Mouse (Mus musculus): ENCODE results near the gene Armc9. TPM values are rescaled to one million over a fixed set of nuclear protein-coding genes. Genes with fewer than 3 reads are reported as not detected.
A peak's percentile ranks its signal among the peaks of the same experiment; 100 is the strongest.

Armc9 gene
- polyA plus RNA-seq, 1 experiment, result 34.2 TPM

- Histone ChIP-seq H3K27ac (ENCODE audit: insufficient read depth, low read length) (no peak overlapping the region), H3K4me1 (ENCODE audit: control insufficient read depth, insufficient read depth, low read length) (no peaks in the 10 kb centered on the region), H3K4me3 (ENCODE audit: insufficient read depth, low read length) (no peak overlapping the region)
- TF ChIP-seq CTCF (IDR thresholded peaks at IDR 0.05; ENCODE audit: extremely low read depth, insufficient read depth, low read length), result no peak
- TF ChIP-seq POLR2A (IDR thresholded peaks at IDR 0.05; ENCODE audit: extremely low read depth, insufficient read depth, low read length), result no peak
Observed at GRCm38 (mm10) chr1:86311467-86312005, 157.0 kb downstream of the Armc9 start.

- H3K4me1 ChIP-seq (ENCODE audit: control insufficient read depth, insufficient read depth, low read length), result no peaks in the 10 kb centered on the region
- no peak for TF ChIP-seq CTCF (IDR thresholded peaks at IDR 0.05; ENCODE audit: extremely low read depth, insufficient read depth, low read length)
- no peak overlapping the region for H3K27ac ChIP-seq (ENCODE audit: insufficient read depth, low read length)
- no peak overlapping the region for H3K4me3 ChIP-seq (ENCODE audit: insufficient read depth, low read length)
Observed at GRCm38 (mm10) chr1:86312269-86312668, 157.7 kb downstream of the Armc9 start.

- no peak for TF ChIP-seq CTCF (IDR thresholded peaks at IDR 0.05; ENCODE audit: extremely low read depth, insufficient read depth, low read length)
- no peak for TF ChIP-seq POLR2A (IDR thresholded peaks at IDR 0.05; ENCODE audit: extremely low read depth, insufficient read depth, low read length)
- no peaks in the 10 kb centered on the region for H3K4me1 ChIP-seq (ENCODE audit: control insufficient read depth, insufficient read depth, low read length)
- H3K27ac ChIP-seq (ENCODE audit: insufficient read depth, low read length), result no peak overlapping the region
- no peak overlapping the region for H3K4me3 ChIP-seq (ENCODE audit: insufficient read depth, low read length)
Observed at GRCm38 (mm10) chr1:86313096-86313771, 158.7 kb downstream of the Armc9 start.

- Histone ChIP-seq H3K4me1 (ENCODE audit: control insufficient read depth, insufficient read depth, low read length) (no peaks in the 10 kb centered on the region), H3K4me3 (ENCODE audit: insufficient read depth, low read length) (no peak overlapping the region), H3K27ac (ENCODE audit: insufficient read depth, low read length) (no peak overlapping the region)
- TF ChIP-seq CTCF (IDR thresholded peaks at IDR 0.05; ENCODE audit: extremely low read depth, insufficient read depth, low read length) (0 out of 2 replicates have a peak, but pooled peaks have one; percentile 5), POLR2A (IDR thresholded peaks at IDR 0.05; ENCODE audit: extremely low read depth, insufficient read depth, low read length) (no peak)
Observed at GRCm38 (mm10) chr1:86313772-86314125, 159.2 kb downstream of the Armc9 start.

GRCm38 (mm10) chr1:86320822-86321413, 166.3 kb downstream of the Armc9 start:
- Histone ChIP-seq H3K4me3 (ENCODE audit: insufficient read depth, low read length) (no peak overlapping the region), H3K4me1 (ENCODE audit: control insufficient read depth, insufficient read depth, low read length) (no peaks in the 10 kb centered on the region), H3K27ac (ENCODE audit: insufficient read depth, low read length) (no peak overlapping the region)
- no peak for TF ChIP-seq POLR2A (IDR thresholded peaks at IDR 0.05; ENCODE audit: extremely low read depth, insufficient read depth, low read length)
- no peak for TF ChIP-seq CTCF (IDR thresholded peaks at IDR 0.05; ENCODE audit: extremely low read depth, insufficient read depth, low read length)

Other genes with a start within 250 kb of the Armc9 start
- 6.6 and 7.8 TPM in 2 replicates for gene 4933407L21Rik, start 226.3 kb upstream of the Armc9 start, polyA plus RNA-seq (2012; rRNA removed)
- gene Gpr55, start 193.8 kb upstream of the Armc9 start, polyA plus RNA-seq (2012; rRNA removed), result 0.08 and 0.13 TPM in 2 replicates
- gene Spata3, start 138.0 kb upstream of the Armc9 start, polyA plus RNA-seq (2012; rRNA removed), result 1.5 and 2.0 TPM in 2 replicates
- 11.1 and 11.3 TPM in 2 replicates for gene 2810459M11Rik, start 108.9 kb upstream of the Armc9 start, polyA plus RNA-seq (2012; rRNA removed)
- gene Psmd1, start 90.4 kb upstream of the Armc9 start, polyA plus RNA-seq (2012; rRNA removed), result 72.1 and 72.5 TPM in 2 replicates
- 0.08 and 0.13 TPM in 2 replicates for gene Htr2b, start 42.8 kb upstream of the Armc9 start, polyA plus RNA-seq (2012; rRNA removed)
- gene Gm21972, start 21.1 kb upstream of the Armc9 start, polyA plus RNA-seq (2012; rRNA removed), result 1.5 and 2.2 TPM in 2 replicates
- 1.3 and 1.5 TPM in 2 replicates for gene B3gnt7, start 148.1 kb downstream of the Armc9 start, polyA plus RNA-seq (2012; rRNA removed)
- 103 and 113 TPM in 2 replicates for gene Ncl, start 204.6 kb downstream of the Armc9 start, polyA plus RNA-seq (2012; rRNA removed)